Mouse (Mus musculus) lung, postnatal 14 days (tissue): ENCODE measurements at regions not wholly inside any gene's neighbourhood (a gene's known extent, or its start where the extent isn't known, plus 50 kb on each side); places are given as distances from the start of the nearest gene placed in this dataset.

Experiments
- DNase-seq: peaks from one replicate; pipeline ENCODE4 v3.0.0; 2021

GRCm38 (mm10) chr17:47317651-47318050, 51.0 kb upstream of the Mrps10 start:
- no peak for DNase-seq

GRCm38 (mm10) chr17:47313162-47313561, 55.5 kb upstream of the Mrps10 start:
- DNase-seq: no peak

GRCm38 (mm10) chr17:47311272-47311671, 57.4 kb upstream of the Mrps10 start:
- DNase-seq: peak; percentile 31

- no peak for DNase-seq
These were observed 62.5 kb upstream of the Mrps10 start for GRCm38 (mm10) chr17:47306027-47306761.

GRCm38 (mm10) chr17:47304463-47305199, 64.1 kb upstream of the Mrps10 start:
- no peak for DNase-seq

- DNase-seq: no peak
These were observed 65.1 kb upstream of the Mrps10 start for GRCm38 (mm10) chr17:47303600-47303999.

GRCm38 (mm10) chr17:47298396-47298919, 70.2 kb upstream of the Mrps10 start:
- DNase-seq: no peak

GRCm38 (mm10) chr17:47297965-47298364, 70.7 kb upstream of the Mrps10 start:
- DNase-seq: peak; percentile 23

- DNase-seq: no peak
These were observed 71.8 kb upstream of the Mrps10 start for GRCm38 (mm10) chr17:47296709-47297450.

- DNase-seq: peak; percentile 26
These were observed 73.2 kb upstream of the Mrps10 start for GRCm38 (mm10) chr17:47295315-47296011.

GRCm38 (mm10) chr17:47294091-47294534, 74.6 kb upstream of the Mrps10 start:
- DNase-seq: peak; percentile 40

GRCm38 (mm10) chr17:47293178-47293577, 75.5 kb upstream of the Mrps10 start:
- DNase-seq: no peak

GRCm38 (mm10) chr17:47291558-47291957, 77.1 kb upstream of the Mrps10 start:
- no peak for DNase-seq

GRCm38 (mm10) chr17:47285616-47286015, 83.1 kb upstream of the Mrps10 start:
- no peak for DNase-seq

GRCm38 (mm10) chr17:47284236-47284635, 84.5 kb upstream of the Mrps10 start:
- DNase-seq: no peak

- peak; percentile 34 for DNase-seq
These were observed 85.5 kb upstream of the Mrps10 start for GRCm38 (mm10) chr17:47283158-47283557.

GRCm38 (mm10) chr17:47282476-47282875, 86.2 kb upstream of the Mrps10 start:
- DNase-seq: peak; percentile 35

GRCm38 (mm10) chr17:47277890-47278289, 90.8 kb upstream of the Mrps10 start:
- DNase-seq: no peak

GRCm38 (mm10) chr17:47276639-47277038, 92.0 kb upstream of the Mrps10 start:
- no peak for DNase-seq

- peak; percentile 21 for DNase-seq
These were observed 92.8 kb upstream of the Mrps10 start for GRCm38 (mm10) chr17:47275796-47276311.

- no peak for DNase-seq
These were observed 95.4 kb upstream of the Mrps10 start for GRCm38 (mm10) chr17:47273309-47273708.

GRCm38 (mm10) chr17:47271979-47272677, 96.6 kb upstream of the Mrps10 start:
- peak; percentile 67 for DNase-seq
